Mouse (Mus musculus): ENCODE measurements around the gene Megf11.

Gene Megf11

DNA sequence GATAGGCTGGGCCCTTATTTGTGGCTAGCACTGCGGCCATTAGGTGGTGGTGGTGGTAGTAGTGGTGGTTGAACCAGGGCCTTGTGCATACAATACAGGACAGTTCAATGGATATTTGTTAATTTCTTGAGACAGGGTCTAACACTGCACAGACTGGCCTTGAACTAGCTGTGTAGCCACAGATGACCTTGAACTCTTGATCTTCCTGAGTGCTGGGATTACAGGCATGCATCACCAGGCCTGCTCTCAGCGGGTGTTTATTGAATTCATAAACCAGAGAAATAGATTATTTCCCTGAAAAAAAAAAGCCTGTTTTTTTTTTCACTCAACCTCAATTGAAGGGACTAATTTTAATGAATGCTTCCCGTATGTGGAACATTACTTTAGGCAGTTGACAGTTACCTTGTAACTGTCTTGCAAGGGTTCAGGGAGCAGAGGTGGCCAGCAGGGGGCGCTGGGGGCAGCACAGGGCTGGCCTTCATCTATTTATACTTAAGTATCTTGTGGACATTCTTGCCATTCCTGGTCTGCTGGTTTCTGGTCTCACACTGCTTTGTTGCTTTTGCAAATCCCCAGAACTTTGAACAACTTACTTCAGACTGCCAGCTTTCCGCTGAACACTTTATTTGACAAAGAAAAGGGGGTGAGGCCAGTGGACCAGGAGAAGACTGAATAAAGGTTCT lies 8.6 kb downstream of the Megf11 start:
- peak; percentile 40 to 66 for DNase-seq (ENCODE audit: low spot score in 2 of 2)

DNA sequence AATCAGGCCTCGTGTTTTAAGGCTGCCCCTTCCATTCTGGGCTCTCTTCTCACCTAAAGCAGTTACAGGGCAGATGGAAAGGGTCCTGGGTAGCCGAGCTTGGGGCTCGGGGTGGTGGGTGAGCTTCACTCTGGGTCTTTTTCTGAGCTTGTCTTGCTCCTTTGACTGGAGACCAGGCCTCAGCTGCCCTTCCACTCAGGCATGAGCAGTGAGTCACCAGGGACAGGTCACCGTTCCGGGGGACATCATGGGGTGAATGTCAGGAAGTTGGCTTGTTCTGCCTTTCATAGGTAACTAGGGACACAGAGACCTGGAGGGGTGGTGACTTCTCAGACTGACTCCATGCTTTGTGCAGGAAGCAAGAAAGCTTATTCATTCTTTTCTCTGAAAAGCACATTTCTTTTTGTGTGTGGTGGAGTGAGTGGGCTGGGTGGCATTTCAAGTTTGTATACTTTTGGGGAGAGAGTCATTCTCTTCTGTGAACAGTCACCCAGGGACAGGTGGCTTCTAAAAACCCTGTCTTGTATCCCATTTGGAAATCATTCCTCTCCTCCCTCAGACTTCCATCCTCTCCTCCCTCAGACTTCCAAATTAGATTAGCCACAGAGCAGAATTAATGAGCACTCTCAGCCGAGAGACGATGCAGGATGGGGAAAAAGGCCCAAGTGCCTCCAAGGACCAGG lies 10.0 kb downstream of the Megf11 start:
- DNase-seq (ENCODE audit: low spot score in 2 of 2), result no peak

GRCm38 (mm10) chr9:64397108-64397507 lies 11.7 kb downstream of the Megf11 start:
- DNase-seq (ENCODE audit: low spot score in 2 of 2), result no peak

- no peak for DNase-seq (ENCODE audit: low spot score in 2 of 2)
Observed at GRCm38 (mm10) chr9:64399121-64399520, 13.7 kb downstream of the Megf11 start.

DNA sequence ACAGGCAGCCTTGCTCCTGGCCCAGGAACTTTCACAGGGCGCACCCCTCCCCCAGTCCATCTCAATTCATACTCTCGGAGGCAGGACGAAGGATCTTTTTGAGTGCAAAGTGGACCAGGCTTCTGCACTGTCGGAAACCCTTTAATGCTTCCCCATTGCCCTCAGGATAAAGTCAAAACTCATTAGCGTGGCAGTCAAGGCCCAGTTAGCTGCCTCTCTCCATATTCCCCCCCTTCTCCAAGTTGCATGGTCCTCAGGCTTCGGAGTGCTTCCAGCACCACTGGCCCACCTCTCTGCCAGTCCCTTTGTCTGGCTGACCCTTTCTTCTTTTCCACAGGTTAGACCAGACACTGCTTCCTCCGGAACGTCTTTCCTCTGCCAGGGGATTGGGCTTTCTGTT lies 16.7 kb downstream of the Megf11 start:
- DNase-seq (ENCODE audit: low spot score in 2 of 2), result no peak

GRCm38 (mm10) chr9:64406841-64407240 lies 21.4 kb downstream of the Megf11 start:
- DNase-seq (ENCODE audit: low spot score in 2 of 2), result no peak

GRCm38 (mm10) chr9:64407390-64407970 lies 22.1 kb downstream of the Megf11 start:
- DNase-seq (ENCODE audit: low spot score in 2 of 2), result no peak

GRCm38 (mm10) chr9:64408821-64409220 lies 23.4 kb downstream of the Megf11 start:
- no peak for DNase-seq (ENCODE audit: low spot score in 2 of 2)

DNA sequence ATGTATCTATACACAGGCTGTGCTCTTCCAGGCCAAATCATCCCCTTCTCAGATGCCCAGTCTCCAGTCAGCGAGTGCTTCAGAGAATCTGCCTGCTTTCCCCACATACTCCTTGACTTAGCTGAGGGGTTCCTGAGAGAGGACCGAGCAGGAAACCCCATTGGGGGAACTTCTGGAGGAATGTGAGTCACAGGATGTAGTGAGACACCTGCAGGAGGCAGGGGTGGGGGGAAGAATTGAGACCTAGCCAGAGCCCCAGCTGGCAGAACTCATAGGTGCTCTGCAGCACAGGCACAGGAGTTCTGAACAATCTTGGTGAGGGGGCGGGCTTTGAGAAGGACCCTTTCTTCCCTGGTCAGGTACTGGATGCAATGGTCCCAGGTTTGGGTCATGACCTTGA lies 35.0 kb downstream of the Megf11 start:
- no peak for DNase-seq (ENCODE audit: low spot score in 2 of 2)

DNA sequence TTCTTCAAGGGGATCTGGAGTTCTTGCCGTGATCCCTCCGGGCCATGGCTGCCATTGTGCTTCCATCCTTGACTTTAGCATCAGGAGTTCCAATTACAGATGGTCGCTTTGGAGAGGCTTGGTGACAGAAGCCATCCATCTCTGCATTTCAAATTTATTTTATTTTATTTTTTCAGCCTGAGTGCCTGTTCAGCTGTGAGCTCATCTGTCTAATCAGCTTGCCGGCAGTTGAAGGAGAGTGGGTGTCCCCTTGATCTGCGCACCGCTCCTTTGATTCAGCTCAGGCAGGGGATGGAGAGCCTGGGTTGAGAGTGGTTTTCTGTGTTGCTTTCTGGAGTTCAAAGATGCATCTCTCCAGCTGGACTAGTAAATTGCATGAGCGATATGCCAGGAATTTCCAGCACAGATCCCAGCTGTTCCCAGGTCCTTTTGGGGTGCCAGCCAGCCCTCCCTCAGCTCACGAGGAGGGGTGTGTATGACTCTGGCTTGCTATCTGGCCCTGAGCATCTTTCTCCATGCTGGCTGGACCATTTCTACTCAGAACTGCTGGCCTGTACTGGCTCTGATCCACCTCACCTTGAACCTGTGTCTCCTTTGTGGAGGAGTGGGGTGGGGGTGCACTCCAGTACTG lies 36.7 kb downstream of the Megf11 start:
- DNase-seq (ENCODE audit: low spot score in 2 of 2), result no peak

GRCm38 (mm10) chr9:64423912-64424311 lies 38.5 kb downstream of the Megf11 start:
- no peak for DNase-seq (ENCODE audit: low spot score in 2 of 2)

DNA sequence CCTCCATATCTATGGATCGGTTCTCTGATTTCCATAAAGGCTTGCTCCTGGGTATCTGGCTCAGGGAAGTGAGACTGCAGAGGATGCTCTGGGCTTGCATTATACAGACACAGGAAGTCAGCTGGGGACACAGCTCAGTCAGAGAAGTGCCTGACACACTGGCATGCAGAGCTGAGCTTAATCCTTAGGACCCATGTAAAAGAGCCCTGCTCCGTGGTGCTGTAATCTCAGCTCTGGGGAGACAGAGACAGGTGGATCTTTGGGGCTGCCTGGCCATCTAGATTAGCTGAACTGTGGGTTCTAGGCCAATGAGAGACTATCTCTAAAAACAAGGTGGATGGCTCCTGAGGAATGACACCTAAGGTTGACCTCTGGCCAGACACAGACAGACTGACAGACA lies 50.7 kb downstream of the Megf11 start:
- DNase-seq (ENCODE audit: low spot score in 2 of 2), result no peak

GRCm38 (mm10) chr9:64440101-64440500 lies 54.7 kb downstream of the Megf11 start:
- DNase-seq (ENCODE audit: low spot score in 2 of 2), result no peak

- DNase-seq (ENCODE audit: low spot score in 2 of 2), result no peak
Observed at GRCm38 (mm10) chr9:64445981-64446380, 60.6 kb downstream of the Megf11 start.

DNA sequence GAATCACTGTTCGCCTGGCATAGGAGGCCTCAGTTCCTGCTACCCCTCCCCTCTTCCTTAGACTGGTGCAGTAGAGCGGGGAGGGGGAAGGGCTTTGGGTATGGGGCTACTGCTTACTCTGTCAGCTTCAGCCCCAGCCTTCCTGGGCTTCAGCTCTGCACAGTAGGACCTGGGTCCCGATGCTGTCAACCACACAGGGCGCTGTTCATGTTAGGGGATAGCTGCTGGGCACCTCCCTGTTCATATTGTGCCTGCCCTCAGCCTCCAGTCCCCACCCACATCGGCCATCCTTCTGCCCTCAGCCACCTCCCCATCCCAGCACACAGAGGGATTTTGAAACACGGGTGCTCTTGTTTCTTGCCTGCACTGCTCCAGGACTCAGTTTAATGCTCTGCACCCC lies 61.6 kb downstream of the Megf11 start:
- DNase-seq (ENCODE audit: low spot score in 2 of 2), result no peak

DNA sequence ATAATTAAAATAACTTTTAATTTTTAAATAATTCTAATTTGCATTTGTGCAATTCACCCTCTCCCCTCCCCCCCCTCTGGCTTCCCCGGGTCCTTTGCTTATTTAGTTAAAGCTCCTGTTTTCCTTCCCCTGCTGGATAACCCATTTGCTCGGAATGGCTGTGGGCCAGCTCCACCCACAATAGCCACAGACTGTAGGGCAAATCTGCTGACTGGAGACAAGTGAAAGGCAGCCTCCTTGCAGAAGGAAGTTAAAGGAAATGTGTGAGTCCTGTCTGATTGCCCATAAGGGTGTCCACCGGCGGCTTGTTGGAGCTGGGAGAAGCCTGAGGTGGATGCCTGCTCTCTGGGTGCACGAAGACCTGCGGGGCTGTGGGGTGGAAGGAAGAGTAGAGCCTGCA lies 62.1 kb downstream of the Megf11 start:
- peak in 1 of 2 experiments; percentile 23 for DNase-seq (ENCODE audit: low spot score in 2 of 2)

DNA sequence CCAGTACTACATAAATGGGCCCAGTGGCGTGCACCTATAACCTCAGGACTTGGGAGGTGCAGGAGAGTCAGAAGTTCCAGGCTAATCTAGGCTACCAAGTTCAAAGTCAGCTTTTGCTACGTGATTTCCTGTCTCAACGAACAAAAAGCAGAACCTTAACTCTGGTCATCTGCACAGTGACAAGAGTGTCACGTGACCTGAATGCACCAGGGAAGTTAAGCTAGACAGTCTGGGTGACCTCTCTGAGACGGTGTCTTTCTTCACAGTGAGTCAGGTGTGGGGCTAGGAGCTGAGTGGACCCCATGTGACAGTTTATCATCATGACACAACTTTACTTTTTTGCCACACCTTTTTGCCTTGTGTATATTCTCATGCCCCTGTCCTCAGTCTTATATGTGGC lies 67.3 kb downstream of the Megf11 start:
- DNase-seq (ENCODE audit: low spot score in 2 of 2), result no peak

DNA sequence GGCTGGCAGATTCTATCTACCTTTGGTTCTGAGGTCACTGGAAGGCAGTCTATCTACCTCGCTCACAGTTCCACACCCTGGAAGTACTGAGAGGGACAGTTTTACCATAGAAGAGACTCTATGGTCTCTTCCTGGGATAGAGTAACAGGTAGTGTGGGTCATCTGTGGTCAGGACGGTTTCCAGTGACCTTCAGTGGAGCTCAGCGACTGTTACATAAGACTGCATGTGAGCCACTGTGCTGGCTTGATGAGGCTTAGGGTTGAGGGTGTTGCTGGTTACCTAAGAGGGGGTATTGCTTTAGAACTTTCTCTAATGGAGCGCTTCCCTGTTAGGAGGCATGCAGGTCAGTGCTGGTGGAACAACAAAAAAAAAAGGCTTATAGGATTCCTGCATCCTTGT lies 68.8 kb downstream of the Megf11 start:
- DNase-seq (ENCODE audit: low spot score in 2 of 2), result no peak

DNA sequence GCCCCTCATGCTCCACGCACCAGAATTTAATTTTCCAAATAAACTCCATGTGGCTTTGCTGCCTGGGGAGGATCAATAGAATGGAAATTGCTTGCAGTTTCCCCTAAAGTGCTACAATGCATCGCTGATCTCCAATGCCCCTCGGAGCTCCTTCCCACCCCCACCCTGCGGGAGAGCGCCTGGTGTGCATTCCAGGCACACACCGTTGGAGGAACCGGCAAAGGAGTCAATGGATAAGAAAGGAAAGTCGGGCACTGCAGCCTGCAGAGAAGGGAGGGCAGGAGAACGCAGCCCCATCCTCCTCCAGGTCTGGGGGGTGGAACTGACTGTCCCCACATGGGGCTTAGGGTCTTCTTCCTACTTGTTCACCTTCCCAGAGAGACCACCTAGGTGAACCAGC lies 70.5 kb downstream of the Megf11 start:
- DNase-seq (ENCODE audit: low spot score in 2 of 2), result no peak

DNA sequence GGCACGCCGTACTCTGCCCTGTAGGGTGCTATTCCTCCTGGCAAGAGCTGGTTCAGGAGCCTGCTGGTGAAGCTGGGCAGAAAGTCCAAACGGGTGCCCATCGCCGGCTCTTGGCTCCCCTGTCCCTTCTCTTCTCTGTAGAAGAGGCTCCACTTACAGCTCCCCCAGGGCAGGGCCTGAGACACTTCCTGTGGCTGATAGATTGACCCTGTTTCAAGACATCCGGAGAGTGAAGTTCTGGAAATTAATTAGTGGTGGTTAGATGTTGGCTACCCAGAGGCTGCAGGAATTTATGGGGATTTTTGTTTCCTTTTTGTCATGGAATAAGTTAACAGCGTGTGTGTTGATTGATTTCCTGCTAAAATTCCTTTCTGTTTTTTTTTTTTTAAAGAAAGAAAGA lies 72.2 kb downstream of the Megf11 start:
- DNase-seq (ENCODE audit: low spot score in 2 of 2), result no peak

DNA sequence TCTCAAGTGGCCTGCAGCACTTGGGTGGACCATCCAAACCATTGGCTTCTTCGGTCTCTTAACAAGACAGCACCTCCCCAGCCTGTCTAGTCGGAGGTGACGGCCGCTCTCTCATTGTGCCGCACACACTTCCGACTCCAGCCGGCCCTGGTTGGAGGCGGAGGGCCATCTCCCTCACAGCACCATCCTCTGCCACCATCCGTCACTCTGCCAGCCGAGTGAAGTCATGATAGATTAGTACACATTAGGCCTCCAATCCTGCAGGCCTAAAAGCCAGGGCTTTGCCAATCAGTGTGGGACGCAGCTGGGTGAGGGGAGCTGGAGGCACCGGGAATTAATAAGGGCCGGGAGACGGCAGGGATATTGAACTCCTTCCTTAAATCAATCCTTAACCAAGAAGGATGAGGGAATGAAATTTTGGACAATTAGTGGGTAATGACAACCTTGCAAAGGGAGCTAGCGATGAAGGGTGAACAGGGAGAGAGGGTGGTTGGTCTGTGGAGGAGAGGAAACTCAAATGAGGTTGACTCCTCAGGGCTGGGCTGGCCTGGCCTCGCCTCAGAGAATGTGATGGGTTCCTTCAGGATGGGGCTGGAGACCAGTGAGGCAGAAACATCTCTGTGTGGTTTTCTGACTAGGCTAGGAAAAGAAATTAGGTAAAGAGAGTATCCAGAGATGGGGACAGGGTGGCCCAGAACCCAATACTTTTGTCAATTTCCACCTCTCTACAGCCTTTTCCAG lies 76.3 kb downstream of the Megf11 start:
- DNase-seq (ENCODE audit: low spot score in 2 of 2), result no peak

- DNase-seq (ENCODE audit: low spot score in 2 of 2), result no peak
Observed at GRCm38 (mm10) chr9:64462870-64463269, 77.4 kb downstream of the Megf11 start.
